Mouse (Mus musculus) left cerebral cortex, adult 6 months (tissue): ENCODE measurements around the gene Neurod1. TPM values are rescaled to one million over a fixed set of nuclear protein-coding genes. Genes with fewer than 3 reads are reported as not detected.

ENCODE experiments used
- long read RNA-seq, 2 experiments: library from polyadenylated mRNA; unstranded; transcript quantifications; one replicate each; pipeline ENCODE4 v2.0.0; 2019 to 2020
- polyA plus RNA-seq: library from polyadenylated mRNA; unstranded; fragments of <200 nt; fragmentation: Nextera tagmentation; gene quantifications from 2 replicates; pipeline ENCODE4 v1.2.3, GENCODE M21; 2021

Gene Neurod1
- polyA plus RNA-seq = 8.0 and 8.9 TPM in 2 replicates
- long read RNA-seq, experiment 1, transcript Neurod1-201 (2 exons, 2,729 nt) = major isoform, 19 of 20 reads
- long read RNA-seq, experiment 1, partial matches to known transcripts = 0 of 20 reads
- long read RNA-seq, experiment 1, other reads (novel, unspliced or antisense) = 1 of 20 reads
- long read RNA-seq, experiment 2, transcript Neurod1-201 (2 exons, 2,729 nt) = major isoform, 13 of 21 reads
- long read RNA-seq, experiment 2, partial matches to known transcripts = 0 of 21 reads
- long read RNA-seq, experiment 2, other reads (novel, unspliced or antisense) = 8 of 21 reads

DNA sequence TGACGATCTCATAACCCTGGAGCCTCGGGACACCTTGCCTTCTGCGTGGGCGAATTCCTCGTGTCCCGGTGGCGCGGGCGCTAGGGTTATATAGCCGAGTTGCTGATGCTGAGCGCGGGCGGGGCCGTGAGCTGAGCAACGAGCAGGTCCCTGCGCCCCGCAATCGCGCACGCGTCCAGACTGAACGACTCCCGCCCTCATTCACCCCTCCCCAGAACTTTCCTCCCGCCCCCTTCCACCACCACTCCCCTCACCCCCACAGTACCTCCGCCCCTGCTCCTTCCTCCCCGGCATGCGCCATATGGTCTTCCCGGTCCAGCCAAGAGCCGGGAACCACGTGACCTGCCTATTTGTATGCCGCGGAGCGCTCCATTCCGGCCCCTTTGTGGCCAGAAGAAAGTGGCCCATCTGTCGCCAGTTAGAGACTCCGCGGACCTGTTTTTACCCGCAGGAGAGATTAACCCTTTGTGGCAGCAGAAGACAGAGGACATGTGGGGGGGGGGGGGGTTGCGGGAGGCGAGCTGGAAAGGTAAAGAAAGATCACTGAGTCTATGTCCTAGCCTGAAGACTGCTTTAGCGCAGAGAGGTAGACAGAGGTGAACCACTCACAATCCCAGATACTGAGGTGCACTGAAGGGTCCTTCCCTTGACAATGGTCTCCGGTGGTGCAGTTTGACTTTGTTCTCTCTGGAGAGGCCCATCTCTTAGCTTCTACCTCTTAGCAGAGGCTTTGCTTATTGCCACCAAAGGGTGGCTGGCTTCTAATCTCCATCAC lies at the start of gene Neurod1, which contains the start of gene Cerkl:
TSS of gene Neurod1 (minus strand) at position 177 of the 775 bp plus-strand sequence.
TSS of gene Cerkl (minus strand) at position 211 of the 775 bp plus-strand sequence.

Other genes with a start within 250 kb of the Neurod1 start
- gene Itga4, start 201.3 kb downstream of the Neurod1 start, polyA plus RNA-seq = 1.6 and 2.7 TPM in 2 replicates
- 2.1 and 3.0 TPM in 2 replicates for gene Cerkl, start within 50 bp of the Neurod1 start, polyA plus RNA-seq
- gene Itprid2, start 178.6 kb upstream of the Neurod1 start, polyA plus RNA-seq = 6.0 and 10.3 TPM in 2 replicates